Mouse (Mus musculus): ENCODE results near the gene Tm7sf3.

- TF ChIP-seq CTCF (IDR thresholded peaks at IDR 0.05; ENCODE audit: extremely low read depth, insufficient read depth, low read length) (no peak), POLR2A (IDR thresholded peaks at IDR 0.05; ENCODE audit: extremely low read depth, insufficient read depth, low read length) (no peak)
Measured at GRCm38 (mm10) chr6:146616670-146617069, 26.0 kb downstream of the Tm7sf3 start.
